ENCODE assay signal across 10 mouse cellular contexts in the genomic region with DNA sequence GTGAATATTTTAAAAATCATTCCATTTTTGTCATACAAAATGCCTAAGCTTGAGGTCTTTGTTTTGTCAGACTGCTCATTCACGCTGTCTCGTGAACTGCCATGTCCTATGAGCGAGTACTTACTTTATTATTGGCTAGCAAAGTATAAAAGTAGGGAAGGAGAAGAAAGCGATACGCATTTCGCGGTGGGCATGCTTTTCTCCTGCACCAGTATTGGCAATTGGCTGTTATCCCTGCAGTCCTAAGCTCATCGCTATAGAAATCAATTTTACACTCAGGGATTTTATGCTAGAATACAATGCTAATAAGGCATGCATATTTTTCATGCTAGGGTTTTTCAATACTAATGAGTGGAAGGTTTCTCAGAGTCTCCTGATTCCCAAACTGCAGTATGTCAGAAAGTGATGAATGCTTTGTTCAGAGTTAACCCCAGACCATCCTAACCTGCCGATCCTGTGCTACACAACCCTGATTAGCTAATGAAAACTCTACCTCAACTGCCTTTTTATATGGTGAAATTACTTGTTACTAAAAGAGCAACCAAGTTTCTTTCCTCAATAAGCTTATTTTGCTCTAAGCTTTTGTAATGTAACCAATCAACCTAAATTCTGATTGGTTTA.
"Had no signal": no experiment of that assay in that cellular context is flagged by ENCODE, and none has a peak within 500 bp of the region (broad histone marks: within the 10 kb centered on the region; RNA-seq: fewer than 3 reads in every experiment).

No protein-coding gene starts in this region.

- H3K4me3 ChIP-seq: limb, embryonic 12.5 days; liver, embryonic 15.5 days had no signal

- H3K27ac ChIP-seq: limb, embryonic 12.5 days; liver, embryonic 15.5 days had no signal

- H3K9me3 ChIP-seq: limb, embryonic 12.5 days; liver, embryonic 15.5 days had no signal

- H3K36me3 ChIP-seq: limb, embryonic 12.5 days; liver, embryonic 15.5 days had no signal

- H3K4me1 ChIP-seq: limb, embryonic 12.5 days; liver, embryonic 15.5 days had no signal

- ATAC-seq: intestine, embryonic 16.5 days; lung, postnatal 0 days had no signal

- H3K4me2 ChIP-seq: limb, embryonic 12.5 days; liver, embryonic 15.5 days had no signal

- DNase-seq: kidney, adult 2 months; kidney, postnatal 25 days; layer of hippocampus, adult 9-11 months; lung, adult 2 months; lung, postnatal 36 days; thymus, postnatal 36 days had no signal

- H3K9ac ChIP-seq: limb, embryonic 12.5 days; liver, embryonic 15.5 days had no signal

- H3K27me3 ChIP-seq: limb, embryonic 12.5 days; liver, embryonic 15.5 days had no signal
